Mouse (Mus musculus) kidney, adult 2 months (tissue): Measurements from ENCODE around the gene Tomm6.

Experiments
- CTCF ChIP-seq: fragments of 200-500 bp; conservative IDR thresholded peaks from 2 replicates; pipeline ENCODE4 v1.5.1; 2011; ENCODE audit warnings: low read depth, mild to moderate bottlenecking, control low read depth, low read length, moderate library complexity, mixed read lengths; ENCODE audit not compliant: insufficient read depth, insufficient read length
- POLR2A ChIP-seq: fragments of 200-500 bp; IDR thresholded peaks from one replicate; pipeline ENCODE4 v1.6.1; 2011; ENCODE audit warnings: low read depth, low read length, control low read depth

GRCm38 (mm10) chr17:47695337-47695710 is 7.1 kb upstream of the Tomm6 start:
- TF ChIP-seq CTCF (no peak), POLR2A (no peak)
